Mouse (Mus musculus): ENCODE results near the gene Cypt3. TPM values are rescaled to one million over a fixed set of nuclear protein-coding genes. Genes with fewer than 3 reads are reported as not detected.

The Cypt3 gene
- not detected in 2 replicates for polyA plus RNA-seq (2012)

GRCm38 (mm10) chrX:153558293-153558692 is at the start of gene Cypt3:
TSS of gene Cypt3 (plus strand) at chrX:153558593.
- Histone ChIP-seq H3K27me3 (ENCODE audit: control insufficient read depth) (no peaks in the 10 kb centered on the region), H3K9me3 (ENCODE audit: control insufficient read depth, low read length) (no peaks in the 10 kb centered on the region), H3K4me3 (replicated peaks) (no peak within 1 kb of the TSS), H3K36me3 (ENCODE audit: control insufficient read depth) (no peaks in the 10 kb centered on the region), H3K4me1 (ENCODE audit: control insufficient read depth) (no peaks in the 10 kb centered on the region)
- TF ChIP-seq TAL1 (IDR thresholded peaks at IDR 0.05; ENCODE audit: low read length) (no peak), GATA1 (IDR thresholded peaks at IDR 0.05; ENCODE audit: low read length) (no peak)

- no peaks in the 10 kb centered on the region for H3K27me3 ChIP-seq (ENCODE audit: control insufficient read depth)
- no peaks in the 10 kb centered on the region for H3K4me1 ChIP-seq (ENCODE audit: control insufficient read depth)
- H3K9me3 ChIP-seq (ENCODE audit: control insufficient read depth, low read length), result no peaks in the 10 kb centered on the region
- no peaks in the 10 kb centered on the region for H3K36me3 ChIP-seq (ENCODE audit: control insufficient read depth)
- H3K4me3 ChIP-seq (replicated peaks), result no peak overlapping the region
- TF ChIP-seq TAL1 (IDR thresholded peaks at IDR 0.05; ENCODE audit: low read length) (no peak), GATA1 (IDR thresholded peaks at IDR 0.05; ENCODE audit: low read length) (no peak)
These were observed 42.9 kb upstream of the Cypt3 start for GRCm38 (mm10) chrX:153515491-153515890.

- H3K36me3 ChIP-seq (ENCODE audit: control insufficient read depth), result no peaks in the 10 kb centered on the region
- H3K4me1 ChIP-seq (ENCODE audit: control insufficient read depth), result no peaks in the 10 kb centered on the region
- TF ChIP-seq TAL1 (IDR thresholded peaks at IDR 0.05; ENCODE audit: low read length) (no peak), GATA1 (IDR thresholded peaks at IDR 0.05; ENCODE audit: low read length) (no peak)
These were observed 30.0 kb upstream of the Cypt3 start for GRCm38 (mm10) chrX:153528399-153528798.

GRCm38 (mm10) chrX:153556634-153557033 is 1.8 kb upstream of the Cypt3 start:
- H3K4me1 ChIP-seq (ENCODE audit: control insufficient read depth), result no peaks in the 10 kb centered on the region
- no peak overlapping the region for H3K4me3 ChIP-seq (replicated peaks)
- H3K9me3 ChIP-seq (ENCODE audit: control insufficient read depth, low read length), result no peaks in the 10 kb centered on the region
- TF ChIP-seq TAL1 (IDR thresholded peaks at IDR 0.05; ENCODE audit: low read length), result no peak
- TF ChIP-seq GATA1 (IDR thresholded peaks at IDR 0.05; ENCODE audit: low read length), result no peak
- H3K36me3 ChIP-seq (ENCODE audit: control insufficient read depth), result no peaks in the 10 kb centered on the region
- H3K27me3 ChIP-seq (ENCODE audit: control insufficient read depth), result no peaks in the 10 kb centered on the region

More at GRCm38 (mm10) chrX:153528399-153528798, 30.0 kb upstream of the Cypt3 start:
- Histone ChIP-seq H3K4me3 (replicated peaks) (no peak overlapping the region), H3K9me3 (ENCODE audit: control insufficient read depth, low read length) (no peaks in the 10 kb centered on the region), H3K27me3 (ENCODE audit: control insufficient read depth) (no peaks in the 10 kb centered on the region)

GRCm38 (mm10) chrX:153564650-153565049 is 6.3 kb downstream of the Cypt3 start:
- Histone ChIP-seq H3K36me3 (ENCODE audit: control insufficient read depth) (no peaks in the 10 kb centered on the region), H3K9me3 (ENCODE audit: control insufficient read depth, low read length) (no peaks in the 10 kb centered on the region), H3K4me3 (replicated peaks) (no peak overlapping the region), H3K4me1 (ENCODE audit: control insufficient read depth) (no peaks in the 10 kb centered on the region), H3K27me3 (ENCODE audit: control insufficient read depth) (no peaks in the 10 kb centered on the region)
- TF ChIP-seq TAL1 (IDR thresholded peaks at IDR 0.05; ENCODE audit: low read length) (no peak), GATA1 (IDR thresholded peaks at IDR 0.05; ENCODE audit: low read length) (no peak)

- no peak overlapping the region for H3K4me3 ChIP-seq (replicated peaks)
- TF ChIP-seq GATA1 (IDR thresholded peaks at IDR 0.05; ENCODE audit: low read length), result no peak
- no peak for TF ChIP-seq TAL1 (IDR thresholded peaks at IDR 0.05; ENCODE audit: low read length)
- no peaks in the 10 kb centered on the region for H3K4me1 ChIP-seq (ENCODE audit: control insufficient read depth)
- no peaks in the 10 kb centered on the region for H3K27me3 ChIP-seq (ENCODE audit: control insufficient read depth)
- H3K9me3 ChIP-seq (ENCODE audit: control insufficient read depth, low read length), result no peaks in the 10 kb centered on the region
- H3K36me3 ChIP-seq (ENCODE audit: control insufficient read depth), result no peaks in the 10 kb centered on the region
These were observed 41.2 kb downstream of the Cypt3 start for GRCm38 (mm10) chrX:153599583-153599982.

Other genes with a start within 250 kb of the Cypt3 start
- 2.9 and 3.1 TPM in 2 replicates for gene Ubqln2, start 60.4 kb upstream of the Cypt3 start, polyA plus RNA-seq (2012)
- not detected in 2 replicates for gene Kctd12b, start 137.8 kb downstream of the Cypt3 start, polyA plus RNA-seq (2012)
- 1.4 and 1.9 TPM in 2 replicates for gene Nbdy, start 165.0 kb downstream of the Cypt3 start, polyA plus RNA-seq (2012)